Mouse (Mus musculus): ENCODE measurements around the gene Grik1. TPM values are rescaled to one million over a fixed set of nuclear protein-coding genes. Genes with fewer than 3 reads are reported as not detected.

Grik1 gene
- total RNA-seq, 2 experiments from 2014 or later = 35.1 to 37.0 TPM

- DNase-seq (ENCODE audit: extremely low spot score in 1 of 2, low spot score in 2 of 2) = peak; percentile 21 to 62
- intact Hi-C loops (cut with DNase I) = no loop called here
These were observed 115.9 kb downstream of the Grik1 start for GRCm38 (mm10) chr16:88174083-88174721.

DNA sequence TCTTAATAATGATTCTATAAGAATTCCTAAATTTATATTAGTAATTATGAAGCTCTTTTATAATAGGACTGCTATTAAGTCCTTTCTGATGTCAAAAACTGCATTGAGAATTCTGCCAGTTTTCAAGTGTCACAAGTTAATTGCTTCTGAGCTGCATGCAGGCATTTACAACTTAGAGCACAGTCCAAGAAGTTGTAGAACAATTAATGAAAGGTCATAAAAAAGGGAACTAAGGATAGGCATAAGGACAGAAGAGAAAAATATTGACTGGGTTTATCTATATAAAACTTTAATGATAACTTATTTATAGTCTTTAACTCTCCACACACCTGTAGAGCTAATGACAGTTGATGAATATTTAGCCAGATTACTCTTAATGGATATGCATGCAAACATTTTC, 123.5 kb downstream of the Grik1 start:
- no peak for DNase-seq (ENCODE audit: extremely low spot score in 1 of 2, low spot score in 2 of 2)
- intact Hi-C loops (cut with DNase I) = no loop called here

- DNase-seq (ENCODE audit: extremely low spot score in 1 of 2, low spot score in 2 of 2) = no peak
- intact Hi-C loops (cut with DNase I) = no loop called here
These were observed 147.5 kb downstream of the Grik1 start for GRCm38 (mm10) chr16:88142574-88142973.

GRCm38 (mm10) chr16:88142136-88142535, 147.9 kb downstream of the Grik1 start:
- intact Hi-C loops (cut with DNase I) = no loop called here
- no peak for DNase-seq (ENCODE audit: extremely low spot score in 1 of 2, low spot score in 2 of 2)

GRCm38 (mm10) chr16:88141594-88141993, 148.5 kb downstream of the Grik1 start:
- DNase-seq (ENCODE audit: extremely low spot score in 1 of 2, low spot score in 2 of 2) = no peak
- intact Hi-C loops (cut with DNase I) = no loop called here

- DNase-seq (ENCODE audit: extremely low spot score in 1 of 2, low spot score in 2 of 2) = no peak
These were observed 151.2 kb downstream of the Grik1 start for GRCm38 (mm10) chr16:88138913-88139312.

GRCm38 (mm10) chr16:88132919-88133318, 157.1 kb downstream of the Grik1 start:
- DNase-seq (ENCODE audit: extremely low spot score in 1 of 2, low spot score in 2 of 2) = no peak
- intact Hi-C loops (cut with DNase I) = no loop called here

More at GRCm38 (mm10) chr16:88138913-88139312, 151.2 kb downstream of the Grik1 start:
- intact Hi-C loops (cut with DNase I) = no loop called here

DNA sequence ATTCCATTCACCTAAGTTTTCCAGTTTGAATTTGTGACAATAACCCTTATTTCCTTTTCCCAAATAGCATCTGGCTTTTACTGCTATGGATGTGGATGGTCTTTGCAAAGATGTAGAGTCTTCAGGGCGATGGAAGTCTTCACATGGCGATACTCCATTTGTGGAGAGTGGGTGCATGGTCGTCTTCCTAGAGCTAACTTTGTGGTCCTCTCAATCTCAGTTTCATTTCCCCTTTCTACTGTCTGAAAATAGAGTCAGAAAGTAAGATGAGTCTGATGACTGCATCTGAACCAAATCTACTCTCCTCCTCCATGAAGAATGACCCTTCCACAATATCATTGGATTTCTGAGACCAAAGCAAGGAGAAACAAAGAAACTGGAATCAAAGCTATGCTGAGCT, 159.0 kb downstream of the Grik1 start:
- DNase-seq (ENCODE audit: extremely low spot score in 1 of 2, low spot score in 2 of 2) = no peak
- intact Hi-C loops (cut with DNase I) = no loop called here

DNA sequence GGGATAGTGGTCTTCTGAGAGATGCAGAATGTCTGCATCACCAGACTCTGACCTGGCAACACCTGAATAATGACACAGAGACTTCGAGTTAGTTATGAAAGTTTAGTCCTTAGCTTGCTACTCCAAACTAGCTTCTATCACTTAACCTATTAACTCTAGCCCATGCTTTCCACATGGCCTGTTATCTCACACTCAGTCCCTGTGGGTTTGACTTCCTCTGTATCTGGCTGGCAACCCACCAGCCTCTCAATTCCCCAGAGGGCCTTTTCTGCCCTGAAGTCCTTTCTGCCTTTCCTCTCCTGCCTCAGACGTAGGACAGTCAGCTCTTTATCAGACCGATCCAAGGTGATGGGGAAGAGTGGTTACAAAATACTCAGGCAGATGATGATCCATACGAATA, 165.0 kb downstream of the Grik1 start:
- no peak for DNase-seq (ENCODE audit: extremely low spot score in 1 of 2, low spot score in 2 of 2)
- intact Hi-C loops (cut with DNase I) = no loop called here

DNA sequence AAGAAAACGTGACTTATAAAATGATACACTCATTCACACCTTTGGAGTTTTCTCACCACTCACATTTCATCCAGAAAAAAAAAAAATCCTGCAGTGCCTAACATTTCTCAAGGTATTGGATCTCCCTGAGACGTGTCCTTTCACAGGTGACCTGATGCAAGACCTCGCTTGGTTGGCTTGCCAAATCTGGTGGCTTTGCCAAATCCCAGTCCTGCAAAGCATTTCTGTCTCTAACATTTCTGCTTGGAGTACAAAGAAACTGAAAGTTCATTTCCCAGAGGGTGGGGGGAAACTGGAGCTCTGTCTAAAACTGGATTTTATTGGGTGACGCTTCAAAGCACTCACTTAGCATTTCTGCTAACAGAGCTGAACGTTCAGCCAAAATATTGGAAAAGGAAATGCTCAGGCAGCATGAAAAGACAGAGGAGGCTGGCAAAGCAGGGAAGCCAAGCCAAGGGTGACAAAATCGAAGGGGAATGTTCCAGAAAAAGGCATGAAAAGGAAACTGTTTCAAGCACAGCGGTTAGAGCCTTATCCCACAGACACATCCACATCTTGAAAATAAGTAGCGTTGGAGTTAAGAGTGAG, 177.4 kb downstream of the Grik1 start:
- intact Hi-C loops (cut with DNase I) = no loop called here
- DNase-seq (ENCODE audit: extremely low spot score in 1 of 2, low spot score in 2 of 2) = peak in 1 of 2 experiments; percentile 34

DNA sequence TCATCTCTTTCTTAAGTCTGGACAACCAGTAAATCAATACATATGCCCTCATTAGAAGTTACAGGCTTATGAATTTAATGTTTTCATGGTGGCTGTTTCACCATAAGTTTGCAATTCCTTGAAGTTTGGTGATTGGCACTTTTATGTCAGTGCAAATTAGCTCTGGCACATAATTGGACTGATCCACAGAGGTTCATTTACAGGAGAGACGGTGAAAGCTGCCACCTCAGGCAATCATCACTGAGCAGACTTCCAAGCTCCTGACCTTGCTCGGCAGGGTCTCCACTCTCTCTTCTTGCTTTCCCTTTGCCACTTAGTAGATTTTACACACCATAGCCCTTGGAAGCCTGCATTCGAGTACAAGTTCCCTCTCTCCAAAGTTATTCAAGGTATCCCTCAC, 178.6 kb downstream of the Grik1 start:
- no peak for DNase-seq (ENCODE audit: extremely low spot score in 1 of 2, low spot score in 2 of 2)
- intact Hi-C loops (cut with DNase I) = no loop called here

DNA sequence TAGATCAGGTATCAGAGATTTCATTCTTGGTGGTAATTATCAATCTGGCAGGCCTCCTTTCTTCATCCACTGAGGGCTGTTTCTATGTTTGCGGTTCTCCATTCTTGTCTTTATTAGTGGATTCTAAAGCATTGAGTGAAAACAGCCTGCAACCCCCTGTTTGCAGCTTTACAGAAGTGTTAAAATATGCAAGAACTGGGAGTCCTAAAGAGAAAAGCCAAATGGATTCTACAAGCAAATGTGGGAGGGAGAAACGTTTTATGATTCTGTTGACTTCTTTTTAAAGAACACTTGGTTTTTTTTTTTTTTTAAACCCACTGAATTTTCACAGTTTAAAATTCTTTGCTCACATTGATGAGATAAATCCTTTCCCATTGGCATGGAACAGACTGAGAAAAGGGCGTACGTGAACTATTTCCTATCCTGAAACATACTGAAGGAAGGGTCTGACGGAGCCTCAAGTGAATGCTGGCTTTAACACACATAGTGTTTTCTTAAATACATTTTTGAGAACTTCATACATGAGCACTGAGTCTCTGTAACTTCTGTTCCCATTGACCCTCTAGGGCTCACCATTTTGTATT, 195.8 kb downstream of the Grik1 start:
- intact Hi-C loops (cut with DNase I) = no loop called here

GRCm38 (mm10) chr16:88087280-88087679, 202.8 kb downstream of the Grik1 start:
- DNase-seq (ENCODE audit: extremely low spot score in 1 of 2, low spot score in 2 of 2) = peak in 1 of 2 experiments; percentile 25
- intact Hi-C loops (cut with DNase I) = no loop called here

More for the DNA sequence above, 195.8 kb downstream of the Grik1 start:
- no peak for DNase-seq (ENCODE audit: extremely low spot score in 1 of 2, low spot score in 2 of 2)

- DNase-seq (ENCODE audit: extremely low spot score in 1 of 2, low spot score in 2 of 2) = peak in 1 of 2 experiments; percentile 14
- intact Hi-C loops (cut with DNase I) = no loop called here
These were observed 215.3 kb downstream of the Grik1 start for GRCm38 (mm10) chr16:88074716-88075115.

DNA sequence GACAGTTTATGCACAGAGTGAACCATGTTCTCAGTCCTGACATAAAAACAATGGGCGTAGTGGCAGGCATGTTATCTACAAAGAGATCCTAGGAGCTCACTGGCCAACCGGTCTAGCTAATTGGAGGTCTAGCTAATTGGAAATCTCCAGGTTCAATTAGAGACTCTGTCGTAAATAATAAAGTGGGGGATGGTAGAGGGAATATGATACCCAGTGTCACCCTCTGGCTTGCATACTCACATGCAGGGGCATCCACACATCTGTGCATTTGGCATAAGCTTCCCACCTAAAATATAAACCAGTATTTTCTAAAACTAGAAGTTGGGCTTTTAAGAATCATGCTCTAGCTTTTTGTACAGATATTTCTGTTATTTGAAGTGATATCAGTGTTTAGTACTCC, 229.1 kb downstream of the Grik1 start:
- no peak for DNase-seq (ENCODE audit: extremely low spot score in 1 of 2, low spot score in 2 of 2)
- intact Hi-C loops (cut with DNase I) = no loop called here

DNA sequence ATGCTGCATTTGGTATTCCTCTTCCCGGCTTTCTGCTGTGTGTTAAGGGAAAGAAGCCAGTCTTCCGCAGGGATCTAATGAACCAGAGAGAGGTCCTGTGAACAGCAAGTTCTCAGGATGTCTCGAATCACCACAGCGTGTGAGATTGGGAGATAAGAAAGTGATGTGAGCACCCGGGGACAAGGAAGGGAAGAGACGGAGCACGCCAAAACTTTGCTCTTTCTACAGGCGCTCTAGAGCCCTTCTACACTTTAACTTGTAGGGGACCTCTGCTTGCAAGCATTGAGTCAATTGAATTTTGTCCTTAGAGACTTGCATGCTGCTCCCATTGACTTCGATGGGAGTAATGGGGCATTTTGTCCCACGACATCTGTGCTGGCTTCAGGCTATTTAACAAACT, 241.9 kb downstream of the Grik1 start:
- DNase-seq (ENCODE audit: extremely low spot score in 1 of 2, low spot score in 2 of 2) = no peak
- intact Hi-C loops (cut with DNase I) = no loop called here

GRCm38 (mm10) chr16:88044321-88044720, 245.7 kb downstream of the Grik1 start:
- intact Hi-C loops (cut with DNase I) = no loop called here
- no peak for DNase-seq (ENCODE audit: extremely low spot score in 1 of 2, low spot score in 2 of 2)

DNA sequence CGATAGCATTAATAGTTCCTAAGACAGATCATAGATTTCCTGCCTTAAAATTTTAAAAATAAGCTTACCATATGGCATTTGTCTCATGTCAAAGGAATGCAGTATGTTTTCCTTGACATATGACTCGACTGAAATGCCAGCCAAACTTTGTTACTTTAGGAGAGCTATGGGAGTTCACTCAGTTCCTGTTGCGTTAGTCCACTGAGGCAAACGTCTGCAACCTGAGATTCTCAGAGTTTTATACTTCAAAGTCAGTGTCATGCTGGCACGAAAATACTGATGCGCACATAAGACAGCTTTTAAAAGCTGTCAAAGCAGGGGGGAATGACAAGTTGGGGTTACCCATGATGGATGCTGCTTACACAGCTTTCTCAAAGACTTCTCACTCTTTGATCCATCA, 247.6 kb downstream of the Grik1 start:
- DNase-seq (ENCODE audit: extremely low spot score in 1 of 2, low spot score in 2 of 2) = no peak
- intact Hi-C loops (cut with DNase I) = no loop called here

DNA sequence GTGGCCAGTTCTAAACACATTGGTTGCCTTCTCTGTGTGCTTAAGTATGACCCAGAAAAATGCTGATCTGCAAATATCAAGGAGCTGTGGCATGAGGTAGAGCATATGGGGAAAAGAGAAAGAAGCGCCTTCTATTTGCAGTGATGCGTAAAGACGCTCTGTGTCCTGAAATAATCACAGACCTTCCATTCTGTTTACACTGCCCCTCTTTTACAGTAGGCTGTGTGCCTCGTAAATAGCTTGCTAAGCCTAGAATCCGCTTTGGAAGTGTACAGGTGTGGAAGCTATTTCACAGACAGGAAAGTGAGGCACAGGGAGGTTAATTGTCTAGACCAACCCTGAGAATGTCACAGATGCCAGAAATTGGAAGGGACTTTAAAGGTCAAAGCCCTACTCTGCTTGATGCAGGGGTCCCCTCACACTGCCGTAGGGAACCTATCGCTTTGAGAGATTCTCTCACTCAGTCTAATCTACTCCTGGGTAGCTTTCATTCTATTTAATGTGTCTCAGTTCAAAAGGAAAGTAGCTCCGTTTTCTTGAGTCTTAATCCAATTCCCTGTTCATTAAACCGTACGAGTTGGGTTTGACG, 251.5 kb downstream of the Grik1 start:
- intact Hi-C loops (cut with DNase I) = no loop called here
- no peak for DNase-seq (ENCODE audit: extremely low spot score in 1 of 2, low spot score in 2 of 2)

GRCm38 (mm10) chr16:87988805-87989204, 301.3 kb downstream of the Grik1 start:
- intact Hi-C loops (cut with DNase I) = no loop called here
- DNase-seq (ENCODE audit: extremely low spot score in 1 of 2, low spot score in 2 of 2) = no peak
